Comparison of ENCODE assay signal across 9 mouse cellular contexts in genomic region chr2:135541058-135541457, GRCm38 (mm10).
DNase-seq lines count a peak whose midpoint lies in the region; ATAC-seq lines count a peak whose summit lies in the region.
"Had no signal": no experiment of that assay in that cellular context is flagged by ENCODE, and none has a peak within 500 bp of the region (broad histone marks: within the 10 kb centered on the region; RNA-seq: fewer than 3 reads in every experiment).

No protein-coding gene starts in this region.

- ATAC-seq in forebrain, embryonic 15.5 days (replicated peaks), result peak; percentile 99

- H3K9ac ChIP-seq in forebrain, embryonic 15.5 days (replicated peaks), result no peak overlapping the region

- no peak overlapping the region for H3K4me3 ChIP-seq in forebrain, embryonic 15.5 days

- 26% methylated on average over 2 of the region's 2 CpGs for WGBS in forebrain, embryonic 15.5 days

- no peak overlapping the region for H3K4me2 ChIP-seq in forebrain, embryonic 15.5 days (replicated peaks)

- peak; percentile 4 to 29 for DNase-seq in left cerebral cortex, adult 9 months (ENCODE audit: low spot score in 2 of 2)
- DNase-seq in left cerebral cortex, adult 11 months (ENCODE audit: low spot score), result no peak
- peak; percentile 13 to 16 for DNase-seq in layer of hippocampus, postnatal 36 days
- peak; percentile 53 for DNase-seq in right cerebral cortex, postnatal 4 days
- DNase-seq in kidney, adult 8-10 months, result no peak
- DNase-seq in kidney, postnatal 25 days, result no peak
- DNase-seq in embryo, embryonic 11 days, result no peak

- peaks cover 24% of the 10 kb centered on the region for H3K4me1 ChIP-seq in forebrain, embryonic 15.5 days

- no peaks in the 10 kb centered on the region for H3K27me3 ChIP-seq in forebrain, embryonic 15.5 days

- peak overlapping the region; percentile 28; the same call in 1 of the 2 replicates for H3K27ac ChIP-seq in forebrain, embryonic 15.5 days (replicated peaks)
- H3K27ac ChIP-seq: kidney, postnatal 0 days had no signal

- no peaks in the 10 kb centered on the region for H3K36me3 ChIP-seq in forebrain, embryonic 15.5 days

- no peaks in the 10 kb centered on the region for H3K9me3 ChIP-seq in forebrain, embryonic 15.5 days

Comparison
In these comparisons a context has a peak if more than half of its experiments do, and no peak if none do; other contexts are left out.
1. DNase-seq: peak in left cerebral cortex, adult 9 months (2 of 2), layer of hippocampus, postnatal 36 days (2 of 2) and right cerebral cortex, postnatal 4 days (single experiment); none in left cerebral cortex, adult 11 months (single experiment), kidney, adult 8-10 months (0 of 2), kidney, postnatal 25 days (0 of 2) and embryo, embryonic 11 days (single experiment).